Mouse (Mus musculus): ENCODE data around the gene Mucl3. TPM values are rescaled to one million over a fixed set of nuclear protein-coding genes. Genes with fewer than 3 reads are reported as not detected.

Gene Mucl3
- polyA plus RNA-seq, 1 experiment: 0.04 TPM

DNA sequence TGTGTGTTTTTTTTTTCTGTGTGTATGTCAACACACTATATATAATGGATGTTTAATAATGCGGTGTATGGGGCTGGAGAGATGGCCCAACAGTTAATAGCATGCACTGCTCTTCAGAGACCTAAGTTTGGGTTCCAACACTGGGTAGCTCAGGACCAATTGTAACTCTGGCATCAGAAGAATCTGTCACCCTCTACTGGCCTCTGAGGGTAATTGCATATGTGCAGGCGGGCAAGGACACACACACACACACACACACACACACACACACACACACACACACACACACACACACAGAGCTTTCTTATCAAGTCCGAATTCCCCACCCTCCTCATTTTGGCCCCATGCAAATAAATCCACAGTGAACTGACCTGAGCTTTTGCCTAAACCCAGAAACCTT is 8.3 kb downstream of the Mucl3 start:
- DNase-seq (ENCODE audit: low spot score): no peak

DNA sequence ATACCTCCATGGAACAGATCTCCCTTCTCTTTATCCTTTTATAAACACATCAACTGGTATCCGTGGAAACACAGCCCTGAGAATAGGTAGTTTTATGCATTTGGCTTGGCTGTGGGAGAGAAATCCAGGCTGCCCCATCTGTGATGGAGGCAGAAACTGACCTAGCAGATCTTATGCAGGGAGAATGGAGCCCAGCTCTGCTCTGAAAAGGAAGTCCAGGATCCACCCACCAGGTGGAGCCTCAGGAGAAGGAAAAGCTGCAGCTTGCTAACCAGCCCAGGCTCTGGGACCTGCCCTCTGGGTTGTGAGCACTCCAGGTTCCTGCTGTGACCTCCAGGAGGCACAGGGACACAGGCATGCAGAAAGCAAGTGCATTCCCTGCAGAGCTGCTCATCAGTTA is 9.5 kb downstream of the Mucl3 start:
- DNase-seq (ENCODE audit: low spot score): no peak

DNA sequence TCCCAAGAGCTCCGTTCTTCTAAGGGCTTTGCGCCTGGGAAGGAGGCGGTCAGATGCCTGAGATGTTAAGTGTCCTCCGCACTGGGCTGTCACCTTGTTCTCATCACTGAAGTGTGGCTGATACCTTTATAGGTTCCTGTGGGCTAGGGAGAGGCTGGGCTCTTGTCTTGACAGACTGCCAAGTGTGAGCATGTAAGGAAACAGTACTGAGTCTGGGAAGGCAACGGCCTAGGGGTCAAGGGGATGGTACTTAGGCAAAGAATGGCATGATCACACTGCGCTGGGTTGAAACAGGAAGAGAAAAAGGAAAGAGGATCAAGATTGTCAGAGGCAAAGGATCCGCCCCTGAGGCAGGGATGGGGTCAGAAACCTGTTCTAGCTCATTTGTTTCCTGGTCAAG is 17.0 kb downstream of the Mucl3 start, which contains the start of gene Gm9573:
Gene Gm9573, minus strand, starts transcription at position 101 of the 400 bp plus-strand sequence.
- DNase-seq (ENCODE audit: low spot score): no peak

DNA sequence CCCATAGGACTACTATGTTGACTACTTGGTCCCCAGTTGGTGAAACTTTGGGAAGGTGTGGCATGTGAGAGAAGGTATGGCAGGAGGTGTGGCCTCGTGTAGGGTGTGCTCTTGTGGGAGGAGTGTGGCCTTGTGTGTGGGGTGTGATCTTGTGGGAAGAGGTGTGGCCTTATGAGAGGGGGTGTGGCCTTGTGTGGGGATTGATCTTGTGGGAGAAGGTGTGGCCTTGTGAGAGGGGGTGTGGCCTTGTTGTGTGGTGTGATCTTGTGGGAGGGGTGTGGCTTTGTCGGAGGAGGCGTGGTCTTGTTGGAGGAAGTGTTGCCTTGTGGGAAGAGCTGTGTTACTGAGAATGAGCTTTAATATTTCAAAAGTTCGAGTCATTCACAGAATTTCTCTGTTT is 26.4 kb downstream of the Mucl3 start:
- DNase-seq (ENCODE audit: low spot score): no peak

DNA sequence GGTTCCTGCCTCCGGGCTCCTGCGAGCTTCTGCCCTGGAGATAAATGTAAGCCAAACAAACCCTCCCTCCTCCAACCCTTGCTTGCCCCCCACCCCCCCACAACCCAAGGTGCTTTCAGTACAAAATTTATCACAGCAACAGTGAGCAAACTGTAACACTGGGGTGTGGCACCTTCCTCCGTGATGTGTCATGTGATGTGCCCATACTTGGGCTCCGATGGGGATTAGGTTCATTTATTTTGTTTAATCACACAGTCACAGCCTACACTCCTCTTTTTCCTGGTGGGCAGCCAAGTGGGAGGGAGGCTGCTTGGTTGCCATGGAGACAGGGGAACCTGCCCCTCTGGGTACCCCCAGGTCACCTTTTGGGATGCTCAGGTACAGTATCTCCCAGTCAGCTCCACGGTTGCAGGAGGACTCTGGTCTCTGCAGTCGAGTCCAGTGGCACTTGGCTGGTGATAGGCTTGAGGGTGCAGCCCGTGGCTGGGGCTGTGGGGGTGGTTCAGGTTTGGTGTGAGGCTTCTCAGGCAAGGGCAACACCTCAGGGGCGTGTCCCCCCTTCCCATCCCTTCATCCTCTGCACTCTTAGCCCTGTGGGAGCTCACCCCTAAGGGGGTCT is 41.6 kb downstream of the Mucl3 start:
- no peak for DNase-seq (ENCODE audit: low spot score)

DNA sequence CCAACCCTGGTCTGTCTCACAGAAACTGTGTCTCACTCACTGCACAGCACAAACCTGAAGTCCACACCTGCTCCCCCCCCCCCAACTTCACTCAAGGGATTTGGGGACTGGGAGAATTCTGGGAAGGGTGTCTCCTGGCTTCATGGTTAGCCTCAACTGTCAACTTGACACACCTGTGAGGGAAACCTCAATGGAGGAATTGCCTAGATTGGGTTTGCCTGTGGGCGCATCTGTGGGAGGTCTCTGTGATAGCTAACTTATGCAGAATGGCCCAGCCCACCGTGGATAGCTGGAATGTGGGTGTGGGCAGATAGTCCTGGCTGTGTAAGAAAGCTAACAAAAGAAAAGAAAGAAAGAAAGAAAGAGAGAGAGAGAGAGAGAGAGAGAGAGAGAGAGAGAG is 42.2 kb downstream of the Mucl3 start, which contains the start of gene Sfta2:
Gene Sfta2, plus strand, starts transcription at position 301 of the 400 bp plus-strand sequence.
- DNase-seq (ENCODE audit: low spot score): no peak

DNA sequence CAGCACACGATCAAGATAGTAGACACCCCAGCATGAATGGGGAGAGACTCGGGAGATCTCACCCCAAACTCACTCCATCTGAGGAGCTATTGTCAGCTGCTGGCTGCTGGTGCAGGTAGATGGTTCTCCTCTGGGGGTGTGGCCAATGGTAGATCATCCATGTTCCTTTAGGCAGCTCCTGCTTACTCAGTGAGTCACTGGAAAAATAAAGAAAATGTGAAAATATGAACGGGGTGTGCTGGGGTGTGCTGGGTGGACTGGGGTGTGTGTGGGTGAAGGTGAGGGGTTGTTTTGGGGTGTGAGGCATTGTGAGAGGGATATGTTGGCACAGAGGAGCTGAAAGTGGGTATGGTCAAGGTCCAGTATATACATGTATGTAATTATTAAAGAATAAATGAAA is 46.1 kb downstream of the Mucl3 start:
- no peak for DNase-seq (ENCODE audit: low spot score)

DNA sequence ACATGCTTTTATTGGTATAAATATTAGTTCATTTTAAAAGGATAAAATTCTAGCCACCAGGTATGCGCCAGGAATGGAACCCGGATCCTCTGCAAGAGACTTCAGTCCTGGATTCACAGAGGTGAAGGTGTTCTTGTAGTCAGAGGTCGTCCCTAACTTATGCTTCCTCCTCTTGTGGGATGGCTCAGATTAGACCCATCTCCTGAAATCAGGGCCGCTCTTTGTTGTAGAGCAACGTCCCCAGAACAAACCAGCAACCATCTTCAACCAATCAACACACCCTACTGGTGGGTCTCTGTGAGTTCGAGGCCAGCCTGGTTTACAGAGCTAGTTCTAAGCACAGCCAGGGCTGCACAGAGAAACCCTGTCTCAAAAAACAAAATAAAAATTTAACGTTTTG is 49.0 kb downstream of the Mucl3 start:
- DNase-seq (ENCODE audit: low spot score): no peak

DNA sequence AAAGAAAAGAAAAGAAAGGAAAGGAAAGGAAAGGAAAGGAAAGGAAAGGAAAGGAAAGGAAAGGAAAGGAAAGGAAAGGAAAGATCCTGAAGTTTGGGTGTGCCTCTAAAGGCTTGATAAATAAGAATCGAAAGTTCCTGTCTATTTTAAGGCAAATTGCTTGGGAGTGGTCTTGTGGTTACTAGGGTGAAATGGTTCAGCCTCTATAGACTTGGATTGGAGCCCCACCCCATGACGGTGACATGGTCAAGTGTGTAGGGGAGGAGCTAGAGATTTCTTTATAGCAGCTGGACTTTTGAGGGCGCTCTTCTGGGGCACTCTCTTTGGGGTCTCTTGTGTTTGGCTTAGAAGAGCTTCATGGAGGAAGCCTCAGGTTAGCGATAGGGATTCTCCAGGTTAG is 49.7 kb downstream of the Mucl3 start:
- no peak for DNase-seq (ENCODE audit: low spot score)

DNA sequence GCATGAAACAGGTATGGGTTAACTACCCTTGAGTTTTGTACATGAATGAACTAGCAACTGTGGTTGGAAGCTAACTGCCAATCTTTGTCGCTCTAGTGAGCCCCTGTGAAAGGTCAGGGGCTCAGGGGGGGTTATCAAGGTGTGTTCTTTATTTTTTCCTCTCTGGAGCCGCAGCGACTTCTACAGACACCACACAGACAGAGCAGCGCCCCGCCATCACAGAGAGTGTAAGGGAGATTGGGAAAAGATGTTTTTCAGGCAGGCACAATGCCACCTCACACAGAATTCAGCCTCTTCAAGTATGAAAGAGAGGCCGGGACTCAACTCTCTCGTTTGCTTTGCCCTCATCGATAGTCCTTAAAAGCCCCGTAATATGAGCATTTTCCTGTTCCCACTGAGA is 51.4 kb downstream of the Mucl3 start:
- no peak for DNase-seq (ENCODE audit: low spot score)

DNA sequence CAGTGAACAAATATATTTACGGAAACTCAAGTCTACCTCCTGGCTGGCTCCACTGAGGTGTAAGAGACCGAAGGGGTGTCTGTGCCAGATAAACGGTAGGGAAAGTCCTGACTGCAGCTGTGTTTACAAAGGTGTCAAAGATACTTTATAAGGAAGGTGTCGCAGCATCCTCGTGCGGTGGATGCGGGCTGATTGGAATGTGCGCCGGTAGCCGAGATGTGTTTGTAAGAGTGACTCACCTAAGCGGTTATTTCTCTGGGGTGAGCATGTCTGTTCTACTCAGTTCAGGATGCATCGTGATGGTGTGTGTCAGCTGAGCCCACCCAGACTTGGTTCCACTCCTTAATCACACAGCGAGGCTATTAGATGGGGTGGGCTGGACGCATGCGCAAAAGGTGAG is 51.8 kb downstream of the Mucl3 start:
- no peak for DNase-seq (ENCODE audit: low spot score)

DNA sequence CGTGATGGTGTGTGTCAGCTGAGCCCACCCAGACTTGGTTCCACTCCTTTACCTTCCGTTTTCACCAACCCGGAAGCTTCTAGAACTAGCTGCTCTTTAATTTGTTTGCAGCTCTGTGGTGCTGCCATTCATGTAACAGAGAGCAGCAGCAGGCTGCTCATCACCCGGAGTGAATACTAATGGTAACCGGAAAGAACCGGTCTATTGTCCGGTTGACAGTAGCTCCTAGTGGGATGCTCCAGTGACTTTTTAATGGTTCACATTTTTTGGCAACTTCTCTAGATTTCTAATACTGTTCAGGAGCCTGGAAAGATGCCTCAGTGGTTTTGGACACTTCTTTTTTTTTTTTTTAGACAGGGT is 52.3 kb downstream of the Mucl3 start:
- no peak for DNase-seq (ENCODE audit: low spot score)

DNA sequence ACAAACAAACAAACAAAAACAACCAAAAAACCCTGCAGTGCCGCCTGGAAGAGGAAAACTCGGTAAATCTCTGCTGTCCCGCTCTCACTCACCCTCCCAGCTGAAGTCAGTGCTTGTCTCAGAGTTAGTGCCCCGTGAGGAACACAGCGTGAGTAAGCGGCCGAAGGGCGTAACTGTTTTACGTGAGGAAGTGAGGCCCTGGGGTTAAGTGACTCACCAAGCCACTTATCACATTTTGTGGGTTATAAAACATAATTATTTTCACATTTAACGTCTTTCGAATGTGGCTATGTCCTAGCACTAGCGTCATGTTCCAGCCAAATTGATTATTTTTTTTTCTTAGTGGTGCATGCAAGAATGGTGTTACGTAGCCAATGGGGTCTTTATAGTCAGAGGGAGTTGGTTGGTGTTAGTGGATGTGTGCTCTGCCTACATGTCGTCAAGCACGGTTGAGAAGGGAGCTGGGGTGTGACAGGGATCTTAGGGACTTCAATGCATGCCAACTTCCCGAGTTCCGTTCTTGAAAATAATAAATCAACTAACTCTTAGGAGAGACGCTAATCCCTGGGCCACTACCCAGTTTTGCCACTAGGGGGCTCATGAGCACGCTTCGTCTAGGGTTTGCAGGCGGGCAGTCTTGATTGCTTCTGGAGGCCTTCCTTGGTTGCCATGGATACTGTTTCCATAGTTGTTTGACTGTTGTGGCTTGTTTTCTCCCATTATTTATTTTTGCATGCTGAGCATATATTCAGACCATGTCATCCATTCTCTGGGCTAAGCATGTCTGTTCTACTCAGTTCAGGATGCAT is 52.9 kb downstream of the Mucl3 start:
- peak; percentile 44 for DNase-seq (ENCODE audit: low spot score)

DNA sequence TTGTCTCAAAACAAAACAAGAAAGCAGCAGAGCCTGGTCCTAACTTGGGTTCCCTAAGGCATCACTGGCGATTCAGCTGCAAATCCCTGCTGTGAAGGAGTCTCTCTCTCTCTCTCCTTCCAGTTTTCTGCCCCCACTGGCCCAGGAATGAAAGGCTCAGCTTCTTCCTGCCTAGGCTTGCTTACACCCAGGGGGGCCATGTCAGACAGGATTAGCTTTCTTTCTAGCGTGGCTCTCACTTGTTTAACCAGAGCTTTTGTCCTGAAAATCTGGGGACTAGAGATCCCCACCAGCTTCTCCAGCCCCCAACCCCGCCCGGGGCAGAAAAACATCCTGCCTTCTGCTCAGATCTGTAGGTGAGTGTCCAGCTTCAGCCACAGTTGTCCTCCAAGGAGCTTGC is 55.1 kb downstream of the Mucl3 start:
- DNase-seq (ENCODE audit: low spot score): no peak

DNA sequence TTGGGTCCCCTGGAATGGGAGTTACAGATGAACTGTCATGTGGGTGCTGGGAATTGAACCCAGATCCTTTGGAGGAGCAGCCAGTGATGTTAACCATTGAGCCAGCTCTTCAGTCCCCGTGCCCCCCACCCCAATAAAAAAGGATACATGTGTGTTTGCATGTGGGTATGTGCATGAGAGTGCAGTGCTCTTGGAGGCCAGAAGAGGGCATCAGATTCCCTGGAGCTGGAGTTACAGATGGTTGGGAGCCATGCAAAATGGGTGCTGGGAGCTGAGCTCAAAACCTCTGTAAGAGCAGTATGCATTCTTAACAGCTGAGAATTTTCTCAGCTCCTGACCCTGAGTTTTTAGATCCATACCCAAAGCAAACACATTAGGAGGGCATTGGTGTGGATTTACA is 56.2 kb downstream of the Mucl3 start:
- DNase-seq (ENCODE audit: low spot score): no peak

Other genes starting within 250 kb of the Mucl3 start
- 31.9 and 38.8 TPM in 2 replicates for gene H2-Q6, start 218.8 kb downstream of the Mucl3 start, polyA plus RNA-seq (2012; rRNA removed)
- 56.1 and 64.7 TPM in 2 replicates for gene H2-Q7, start 204.5 kb downstream of the Mucl3 start, polyA plus RNA-seq (2012; rRNA removed)
- gene H2-Q10, start 173.6 kb downstream of the Mucl3 start, polyA plus RNA-seq (2012; rRNA removed): 0.80 and 1.4 TPM in 2 replicates
- not detected in 2 replicates for gene Pou5f1, start 137.7 kb downstream of the Mucl3 start, polyA plus RNA-seq (2012; rRNA removed)
- 9.6 and 11.5 TPM in 2 replicates for gene Tcf19, start 126.9 kb downstream of the Mucl3 start, polyA plus RNA-seq (2012; rRNA removed)
- gene Cchcr1, start 126.6 kb downstream of the Mucl3 start, polyA plus RNA-seq (2012; rRNA removed): 15.3 and 16.2 TPM in 2 replicates
- gene Psors1c2, start 110.5 kb downstream of the Mucl3 start, polyA plus RNA-seq (2012; rRNA removed): 0.12 and 0.15 TPM in 2 replicates
- 0.56 and 1.1 TPM in 2 replicates for gene Cdsn, start 91.6 kb downstream of the Mucl3 start, polyA plus RNA-seq (2012; rRNA removed)
- gene 2300002M23Rik, start 76.2 kb downstream of the Mucl3 start, polyA plus RNA-seq (2012; rRNA removed): not detected in 2 replicates
- gene Sfta2, start 42.1 kb downstream of the Mucl3 start, polyA plus RNA-seq (2012; rRNA removed): not detected in 2 replicates
- not detected in 2 replicates for gene Gm9573, start 17.1 kb downstream of the Mucl3 start, polyA plus RNA-seq (2012; rRNA removed)
- gene Vars2, start 23.9 kb upstream of the Mucl3 start, polyA plus RNA-seq (2012; rRNA removed): 21.3 and 21.8 TPM in 2 replicates
- gene Gtf2h4, start 30.0 kb upstream of the Mucl3 start, polyA plus RNA-seq (2012; rRNA removed): 19.8 and 22.4 TPM in 2 replicates
- gene Ddr1, start 60.9 kb upstream of the Mucl3 start, polyA plus RNA-seq (2012; rRNA removed): 20.2 and 28.6 TPM in 2 replicates
- gene Ier3, start 178.0 kb upstream of the Mucl3 start, polyA plus RNA-seq (2012; rRNA removed): 55.3 and 73.7 TPM in 2 replicates
- gene Flot1, start 179.5 kb upstream of the Mucl3 start, polyA plus RNA-seq (2012; rRNA removed): 156 and 192 TPM in 2 replicates
- 257 TPM in 2 replicates for gene Tubb5, start 194.6 kb upstream of the Mucl3 start, polyA plus RNA-seq (2012; rRNA removed)
- gene Mdc1, start 197.8 kb upstream of the Mucl3 start, polyA plus RNA-seq (2012; rRNA removed): 10.4 and 14.2 TPM in 2 replicates
- 10.9 and 11.6 TPM in 2 replicates for gene Nrm, start 217.6 kb upstream of the Mucl3 start, polyA plus RNA-seq (2012; rRNA removed)
- 55.2 and 57.5 TPM in 2 replicates for gene Ppp1r18, start 221.9 kb upstream of the Mucl3 start, polyA plus RNA-seq (2012; rRNA removed)
- gene Dhx16, start 236.1 kb upstream of the Mucl3 start, polyA plus RNA-seq (2012; rRNA removed): 53.4 and 57.7 TPM in 2 replicates

Measured in urinary bladder, adult 2 months (tissue).